Comparison of ENCODE assay signal across 34 mouse cellular contexts in the genomic region with DNA sequence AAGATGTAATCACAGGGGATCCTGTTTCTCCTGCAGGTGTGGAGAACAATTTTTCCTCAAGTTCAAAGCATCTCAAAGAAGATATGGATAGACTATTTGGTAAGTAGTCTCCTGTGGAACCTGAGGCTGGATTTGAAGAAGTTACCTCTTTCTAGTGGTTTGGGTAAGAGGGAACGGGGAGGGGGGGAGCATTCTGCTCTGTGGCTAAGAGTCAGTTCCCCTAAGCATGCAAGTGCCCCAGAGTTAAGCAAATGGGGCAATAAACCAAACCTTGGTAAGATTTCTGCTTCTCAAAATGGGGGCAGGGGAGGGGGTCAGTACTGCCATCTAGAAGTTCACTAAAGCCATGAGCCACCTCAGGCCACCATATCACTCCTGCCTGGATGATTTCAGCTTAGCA. TPM values are rescaled to one million over a fixed set of nuclear protein-coding genes. Genes with fewer than 3 reads are reported as not detected.
"Had no signal": no experiment of that assay in that cellular context is flagged by ENCODE, and none has a peak within 500 bp of the region (broad histone marks: within the 10 kb centered on the region; RNA-seq: fewer than 3 reads in every experiment).

No protein-coding gene starts in this region.

- H3K27me3 ChIP-seq: embryonic facial prominence, embryonic 12.5 days; embryonic facial prominence, embryonic 13.5 days; embryonic facial prominence, embryonic 15.5 days; forebrain, embryonic 12.5 days; forebrain, embryonic 13.5 days; forebrain, embryonic 15.5 days had no signal

- H3K4me1 ChIP-seq: forebrain, embryonic 12.5 days; forebrain, embryonic 13.5 days; forebrain, embryonic 15.5 days had no signal

- DNase-seq: cerebellum, adult 2 months; cerebellum, adult 8-10 months; cerebellum, adult 9-10 months; cerebellum, adult 9-11 months; cerebellum, postnatal 10 days; cerebellum, postnatal 14 days; cerebellum, postnatal 25 days; embryo, embryonic 11 days; forebrain, postnatal 0 days; gastrocnemius, adult 2 months; gastrocnemius, postnatal 10 days; gastrocnemius, postnatal 14 days; gastrocnemius, postnatal 25 days; gastrocnemius, postnatal 36 days; heart, adult 11 months; heart, adult 18-20 months; heart, adult 2 months had no signal

- H3K4me3 ChIP-seq: embryonic facial prominence, embryonic 10.5 days; embryonic facial prominence, embryonic 12.5 days; embryonic facial prominence, embryonic 13.5 days; embryonic facial prominence, embryonic 15.5 days; erythroblast, embryonic 14.5 days; forebrain, embryonic 10.5 days; forebrain, embryonic 12.5 days; forebrain, embryonic 13.5 days; forebrain, embryonic 15.5 days; gastrocnemius, adult 2 months; heart, adult 2 months had no signal

- H3K36me3 ChIP-seq: embryonic facial prominence, embryonic 10.5 days; embryonic facial prominence, embryonic 12.5 days; embryonic facial prominence, embryonic 13.5 days; embryonic facial prominence, embryonic 15.5 days; forebrain, embryonic 10.5 days; forebrain, embryonic 12.5 days; forebrain, embryonic 15.5 days had no signal

- H3K9ac ChIP-seq: embryonic facial prominence, embryonic 12.5 days; embryonic facial prominence, embryonic 13.5 days; embryonic facial prominence, embryonic 15.5 days; forebrain, embryonic 12.5 days; forebrain, embryonic 13.5 days; forebrain, embryonic 15.5 days; forebrain, postnatal 0 days had no signal

- H3K4me2 ChIP-seq: embryonic facial prominence, embryonic 12.5 days; embryonic facial prominence, embryonic 13.5 days; embryonic facial prominence, embryonic 15.5 days; forebrain, embryonic 12.5 days; forebrain, embryonic 13.5 days; forebrain, embryonic 15.5 days had no signal

- ATAC-seq: forebrain, embryonic 13.5 days; forebrain, embryonic 14.5 days; forebrain, embryonic 15.5 days; forebrain, embryonic 16.5 days; forebrain, postnatal 0 days had no signal

- H3K9me3 ChIP-seq: embryonic facial prominence, embryonic 10.5 days; embryonic facial prominence, embryonic 12.5 days; embryonic facial prominence, embryonic 13.5 days; embryonic facial prominence, embryonic 15.5 days; forebrain, embryonic 12.5 days; forebrain, embryonic 13.5 days; forebrain, embryonic 15.5 days had no signal

- H3K27ac ChIP-seq: embryonic facial prominence, embryonic 10.5 days; embryonic facial prominence, embryonic 12.5 days; embryonic facial prominence, embryonic 13.5 days; embryonic facial prominence, embryonic 15.5 days; forebrain, embryonic 10.5 days; forebrain, embryonic 12.5 days; forebrain, embryonic 13.5 days; forebrain, embryonic 15.5 days; gastrocnemius, adult 2 months; heart, adult 2 months had no signal

RNA-seq across cellular contexts. Expression of a gene that starts 8.8 kb away (rescaled TPM):
- total RNA-seq: forebrain, postnatal 0 days; gastrocnemius, postnatal 10 days; gastrocnemius, postnatal 4 days; heart, adult 18-20 months; heart, adult 2 months; heart, adult 8-10 months had no signal
- polyA plus RNA-seq: embryonic facial prominence, embryonic 10.5 days; embryonic facial prominence, embryonic 12.5 days; embryonic facial prominence, embryonic 14.5 days; erythroblast, embryonic 14.5 days; forebrain, embryonic 10.5 days; forebrain, embryonic 13.5 days; forebrain, embryonic 14.5 days; gonadal fat pad, adult 2 months; heart, adult 2 months had no signal

RNA-seq across cellular contexts. Expression of a gene that starts 35.8 kb away (rescaled TPM):
- total RNA-seq: forebrain, postnatal 0 days had no signal
- polyA plus RNA-seq: embryonic facial prominence, embryonic 11.5 days; forebrain, embryonic 11.5 days; forebrain, embryonic 14.5 days; forebrain, embryonic 15.5 days; forebrain, embryonic 16.5 days; forebrain, postnatal 0 days had no signal

RNA-seq across cellular contexts. Expression of a gene that starts 42.8 kb away (rescaled TPM):
- polyA plus RNA-seq: erythroblast, embryonic 14.5 days had no signal
